Mouse (Mus musculus) mouse embryonic stem cell (cell line): ENCODE measurements around the gene Rcc2.

Source experiments
- in situ Hi-C, 2 experiments: fragments of 300-500 bp; cut with MboI; formaldehyde crosslinking; loops; 1 replicate in 1 of 2; 3 replicates in 1 of 2; pipeline ENCODE4 v1.14.3; 2019 to 2020; ENCODE audit warnings: low sequenced_read_pairs in 2 of 2, low pct_unique_long_range_greater_than_20kb in 1 of 2, mixed read lengths in 1 of 2; ENCODE audit not compliant: unreplicated experiment in 1 of 2

The Rcc2 gene

DNA sequence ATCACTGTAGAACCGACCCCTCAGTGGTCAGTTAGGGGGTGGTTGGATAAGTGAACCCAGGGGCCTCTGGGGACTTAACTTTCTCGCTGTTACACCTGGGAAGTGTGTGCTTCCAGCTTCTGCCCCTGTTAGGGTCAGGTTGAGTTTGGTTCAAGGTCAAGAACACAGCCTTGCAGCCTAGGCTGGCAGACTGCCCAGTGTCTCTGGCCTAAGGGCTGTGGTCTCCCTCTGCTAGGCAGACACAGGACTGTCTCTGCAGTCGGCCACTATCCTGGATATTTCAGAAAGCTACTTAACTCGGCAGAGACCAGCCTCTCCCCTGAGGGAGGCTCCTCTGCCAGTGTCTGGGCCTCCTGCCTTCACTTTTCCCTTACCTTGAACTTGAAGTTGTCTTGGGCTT is 3.8 kb downstream of the Rcc2 start:
- in situ Hi-C loops, result no loop called here

DNA sequence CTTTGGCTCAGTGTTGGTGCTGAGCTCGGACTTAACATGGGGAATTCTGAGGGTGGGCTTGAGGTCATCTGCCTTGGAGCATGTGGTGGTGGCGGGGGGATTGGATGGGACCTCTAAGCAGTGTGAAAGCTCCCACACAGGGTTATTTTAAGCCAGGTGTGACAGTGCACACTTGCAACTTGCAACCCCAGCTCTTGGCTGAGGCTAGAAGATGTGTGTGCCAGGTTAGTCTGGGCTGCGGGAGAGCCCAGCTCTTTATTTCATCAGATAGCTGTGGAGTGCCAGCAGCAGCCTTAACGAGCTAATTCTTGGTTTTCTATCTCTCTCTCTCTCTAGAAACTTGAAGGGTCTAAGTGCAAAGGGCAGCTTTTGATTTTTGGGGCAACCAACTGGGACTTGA is 7.3 kb downstream of the Rcc2 start:
- in situ Hi-C loops, result no loop called here

GRCm38 (mm10) chr4:140708297-140708927 is 8.1 kb downstream of the Rcc2 start:
- in situ Hi-C loops, result no loop called here

DNA sequence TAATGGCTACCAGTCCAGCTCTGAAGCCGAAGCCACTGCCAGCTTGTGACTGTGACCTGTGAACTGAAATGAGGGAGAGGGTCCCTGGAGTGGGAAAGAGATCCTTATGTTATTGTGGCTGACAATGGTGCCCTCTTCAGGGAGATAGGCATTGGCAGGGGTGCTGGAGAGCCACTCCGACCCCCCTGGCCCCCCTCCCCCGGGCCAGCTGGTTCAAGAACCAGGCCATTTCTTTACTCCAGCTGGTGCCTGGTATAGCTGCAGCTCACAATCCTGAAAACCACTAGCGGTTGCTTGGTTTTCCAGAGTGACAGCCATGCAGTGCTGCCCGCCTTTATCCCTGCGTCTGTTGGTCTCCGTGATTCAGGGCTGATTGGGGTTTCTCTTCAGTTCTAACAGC is 8.8 kb downstream of the Rcc2 start:
- in situ Hi-C loops, result no loop called here

- in situ Hi-C loops, result no loop called here
Measured at GRCm38 (mm10) chr4:140709617-140710016, 9.3 kb downstream of the Rcc2 start.

GRCm38 (mm10) chr4:140710781-140711180 is 10.4 kb downstream of the Rcc2 start:
- in situ Hi-C loops, result no loop called here

DNA sequence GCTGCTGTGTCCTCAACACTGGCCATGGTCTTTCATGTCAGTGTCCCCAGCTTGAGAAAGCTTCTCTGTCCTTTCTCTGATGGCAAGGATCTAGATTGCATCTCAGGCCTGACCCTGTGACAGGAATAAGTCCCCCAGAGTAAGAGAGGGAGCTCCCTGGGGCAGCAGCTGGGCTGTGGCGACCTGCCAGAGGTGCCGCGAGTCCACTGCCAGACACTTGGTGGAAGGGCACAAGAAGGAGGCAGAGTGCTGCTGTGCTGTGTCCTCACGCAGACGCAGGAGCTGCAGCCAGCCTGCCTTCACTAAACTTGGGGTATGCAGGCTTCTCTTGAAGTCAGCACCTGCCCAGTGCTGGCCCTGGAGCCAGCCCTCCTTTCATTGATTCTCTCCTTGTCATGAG is 11.0 kb downstream of the Rcc2 start:
- in situ Hi-C loops, result no loop called here

DNA sequence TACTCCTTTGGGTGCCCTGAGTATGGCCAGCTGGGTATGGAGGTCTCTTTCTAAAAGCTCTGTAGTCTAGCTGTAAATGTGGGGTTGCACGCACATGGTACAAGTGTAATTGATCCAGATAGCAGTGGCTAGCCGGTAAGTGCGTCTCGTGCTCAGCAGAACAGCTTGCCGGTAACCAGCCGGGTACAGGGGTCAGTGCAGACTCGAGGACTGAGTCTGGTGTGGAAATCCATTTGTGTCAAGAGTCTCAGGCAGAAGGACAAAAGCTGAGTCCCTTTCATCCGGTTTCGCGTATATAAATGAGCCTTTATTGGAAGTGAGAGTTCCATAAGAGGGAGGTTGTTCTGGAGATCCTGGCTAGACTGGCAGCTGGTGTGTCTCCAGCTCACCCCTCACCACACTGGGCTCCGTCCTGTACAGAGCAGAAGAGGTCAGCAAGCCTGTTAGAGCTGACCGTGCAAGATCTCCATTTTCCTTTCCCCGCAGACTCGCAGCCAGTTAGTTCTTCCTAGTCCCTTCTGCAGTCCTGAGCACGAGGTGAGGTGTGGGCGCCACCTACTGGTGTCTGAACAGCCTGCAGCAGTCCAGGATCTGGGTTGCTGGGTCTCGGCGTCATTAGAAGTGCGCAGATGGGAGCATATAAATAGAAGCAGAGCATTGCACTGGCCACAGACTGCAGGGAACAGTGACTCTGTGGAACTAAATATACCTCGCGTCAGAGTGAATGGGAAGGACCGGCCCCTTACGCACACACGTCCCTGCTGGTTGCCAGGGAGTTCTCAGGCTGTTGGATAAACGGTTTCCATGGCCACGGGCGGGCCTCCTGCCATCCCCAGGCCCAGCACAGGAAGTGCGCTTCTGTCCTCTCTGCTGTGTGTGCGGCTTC is 13.4 kb downstream of the Rcc2 start:
- in situ Hi-C loops, result no loop called here

DNA sequence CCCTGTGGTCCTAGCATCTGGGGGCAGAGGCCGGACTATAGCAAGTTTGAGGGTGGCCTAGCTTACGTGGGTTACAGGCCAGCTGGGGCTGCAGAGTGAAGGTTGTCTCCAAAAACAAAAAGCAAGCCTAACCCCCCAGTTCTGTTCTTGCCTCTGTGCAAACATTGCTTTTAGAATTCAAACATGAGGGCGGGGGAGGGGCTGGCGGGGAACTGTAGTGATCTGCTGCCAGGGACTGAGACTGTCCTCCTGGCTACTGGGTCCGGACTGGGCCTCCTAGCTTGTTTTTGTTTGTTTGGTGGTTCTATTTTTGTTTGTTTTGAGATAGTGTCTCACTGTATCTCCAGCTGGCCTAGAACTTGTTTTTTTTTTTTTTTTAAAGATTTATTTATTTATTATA is 14.2 kb downstream of the Rcc2 start:
- in situ Hi-C loops, result no loop called here

DNA sequence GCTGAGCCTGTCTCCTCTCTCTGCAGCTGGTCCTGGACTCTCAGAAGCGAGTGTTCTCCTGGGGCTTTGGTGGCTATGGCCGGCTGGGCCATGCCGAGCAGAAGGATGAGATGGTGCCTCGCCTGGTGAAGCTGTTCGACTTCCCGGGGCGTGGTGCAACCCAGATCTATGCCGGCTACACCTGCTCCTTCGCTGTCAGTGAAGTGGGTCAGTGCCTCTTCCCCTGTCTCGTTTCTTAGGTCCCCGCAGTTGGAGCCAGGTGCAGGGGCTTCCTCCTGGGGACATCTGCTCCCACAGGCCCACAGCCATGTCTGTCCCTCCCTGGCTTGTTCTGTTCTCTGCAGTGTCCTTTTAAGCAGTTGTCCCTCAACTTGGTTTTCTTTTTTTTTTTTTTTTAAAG is 16.7 kb downstream of the Rcc2 start:
- in situ Hi-C loops, result no loop called here

- in situ Hi-C loops, result no loop called here
Measured at GRCm38 (mm10) chr4:140718436-140718835, 18.1 kb downstream of the Rcc2 start.

GRCm38 (mm10) chr4:140720091-140720490 is 19.8 kb downstream of the Rcc2 start:
- in situ Hi-C loops, result no loop called here

DNA sequence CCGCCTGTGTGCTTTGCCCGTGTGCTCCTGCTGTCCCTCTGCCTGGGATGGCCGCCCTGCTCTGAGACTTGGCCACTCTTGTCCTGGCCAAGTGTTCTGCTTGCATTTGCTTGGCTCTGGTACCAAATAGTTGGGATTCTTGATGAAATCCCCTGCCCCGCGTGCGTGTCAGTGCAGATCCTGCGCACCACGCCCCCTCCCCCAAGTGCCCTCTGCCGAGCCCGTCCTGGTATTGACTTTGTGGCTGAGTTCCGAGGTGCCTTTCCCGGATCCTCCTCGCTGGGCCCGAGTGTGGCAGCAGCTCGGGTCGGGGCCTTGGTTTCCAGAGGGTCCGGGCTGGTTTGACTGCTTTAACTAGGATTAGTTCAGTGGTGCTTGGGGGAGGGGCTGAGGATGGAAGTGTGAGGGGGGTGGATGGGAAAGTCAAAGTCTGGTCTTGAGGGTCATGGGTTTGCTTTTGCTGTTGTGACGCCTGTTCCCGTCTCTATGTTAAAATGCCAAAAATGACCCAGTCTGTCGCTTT is 21.7 kb downstream of the Rcc2 start:
- in situ Hi-C loops, result no loop called here

DNA sequence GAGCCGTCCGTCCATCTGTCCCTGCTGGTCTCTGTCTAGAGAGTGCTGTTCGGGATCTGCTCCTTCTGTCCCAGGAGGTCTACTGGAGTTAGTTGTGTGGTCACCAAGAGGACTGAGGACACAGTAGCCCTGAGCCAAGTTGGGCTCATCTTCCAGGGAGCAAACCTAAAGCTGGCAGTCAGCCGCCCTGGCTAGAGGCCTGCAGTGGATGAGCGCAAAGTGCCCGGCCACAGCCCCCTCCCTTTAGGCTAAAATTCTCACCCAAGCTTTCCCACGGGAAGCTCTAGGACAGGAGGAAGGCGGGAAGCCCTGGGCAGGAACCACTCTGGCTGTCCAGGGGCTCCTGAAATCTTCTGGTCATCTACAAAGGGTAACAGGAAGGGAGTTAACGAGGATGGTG is 22.4 kb downstream of the Rcc2 start:
- in situ Hi-C loops, result no loop called here

DNA sequence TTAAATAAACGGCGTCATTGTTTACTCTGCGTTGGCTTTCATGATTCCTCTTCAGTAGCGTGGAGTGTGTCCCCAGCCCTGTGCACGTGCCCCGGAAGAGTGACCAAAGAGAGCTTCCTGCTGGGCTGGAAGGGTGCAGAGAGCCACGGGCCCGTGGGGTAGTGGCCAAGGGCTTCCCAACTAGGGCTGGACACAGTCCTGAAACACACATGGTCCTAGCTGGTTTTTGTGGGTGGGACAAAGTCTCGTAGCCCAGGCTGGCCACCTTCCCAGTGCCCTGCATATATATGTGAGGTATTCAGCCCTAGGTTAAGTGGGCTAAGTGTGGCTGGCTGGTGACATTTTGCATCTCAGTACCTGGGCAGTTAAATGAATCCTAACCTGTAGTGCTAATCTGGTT is 22.9 kb downstream of the Rcc2 start:
- in situ Hi-C loops, result no loop called here

GRCm38 (mm10) chr4:140723801-140724200 is 23.5 kb downstream of the Rcc2 start:
- in situ Hi-C loops, result no loop called here

GRCm38 (mm10) chr4:140724739-140725138 is 24.4 kb downstream of the Rcc2 start:
- in situ Hi-C loops, result no loop called here

DNA sequence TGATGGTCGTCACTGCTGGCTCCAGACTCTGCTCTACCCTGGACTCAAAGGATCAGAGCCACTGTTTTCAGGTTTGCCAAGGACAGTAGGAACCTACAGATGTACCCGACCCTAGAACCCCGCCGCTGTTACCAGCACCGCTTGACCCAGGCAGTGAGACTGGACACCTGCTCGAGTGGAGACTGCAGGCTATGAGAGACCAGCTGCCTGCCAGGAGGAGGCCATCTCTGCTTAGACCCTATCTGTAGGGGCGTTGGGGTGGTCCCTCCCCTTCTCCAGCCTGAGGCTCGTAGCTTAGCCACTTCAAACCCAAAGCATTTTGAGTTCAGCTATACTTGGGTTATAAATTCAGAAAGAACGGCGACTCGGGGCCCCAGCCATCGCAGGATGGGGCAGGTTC is 26.6 kb downstream of the Rcc2 start:
- in situ Hi-C loops, result no loop called here

- in situ Hi-C loops, result no loop called here
Measured at GRCm38 (mm10) chr4:140731654-140732053, 31.3 kb downstream of the Rcc2 start.

DNA sequence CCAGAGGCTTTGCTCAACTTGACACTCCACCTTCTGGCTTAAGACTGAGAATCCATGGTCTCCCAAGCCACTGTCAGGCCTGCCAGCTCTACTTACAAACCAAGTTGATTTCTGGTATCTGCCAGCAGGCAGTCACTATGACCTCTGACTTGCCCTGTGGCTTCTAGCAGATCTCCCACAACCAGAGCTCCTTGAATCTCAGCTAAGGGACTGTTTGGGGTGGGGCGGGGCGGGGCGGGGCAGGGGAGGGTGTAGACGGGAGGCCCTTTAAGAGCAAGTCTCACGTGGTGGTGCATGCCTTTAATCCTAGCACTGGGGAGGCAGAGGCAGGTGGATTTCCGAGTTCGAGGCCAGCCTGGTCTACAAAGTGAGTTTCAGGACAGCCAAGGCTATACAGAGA is 32.5 kb downstream of the Rcc2 start:
- in situ Hi-C loops, result no loop called here
